Mouse (Mus musculus): ENCODE data around the gene Tmem199.

DNA sequence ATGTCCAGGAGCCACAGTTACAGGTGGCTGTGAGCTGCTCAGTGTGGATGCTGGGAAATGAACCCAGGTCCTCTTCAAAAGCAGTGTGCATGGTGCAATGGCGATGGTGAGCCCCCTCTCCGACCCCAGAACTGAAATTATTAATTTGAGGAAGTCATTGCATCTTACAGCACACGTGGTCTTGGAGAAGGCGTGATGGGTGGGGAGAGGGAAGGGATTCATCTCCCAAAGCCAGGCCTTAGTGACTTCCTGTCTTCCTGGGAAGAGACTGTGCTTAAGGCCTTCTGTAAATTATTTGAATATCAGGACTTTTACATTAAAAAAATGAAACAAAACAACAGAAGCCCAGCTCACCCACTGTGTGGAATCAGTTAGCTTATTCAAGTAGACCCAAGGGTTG is 44.1 kb upstream of the Tmem199 start:
- TF ChIP-seq EP300 (IDR thresholded peaks at IDR 0.05), result no peak
- no peak for TF ChIP-seq CTCF (IDR thresholded peaks at IDR 0.05)

All from lung, postnatal 0 days (tissue).